Mouse (Mus musculus) intestine, postnatal 0 days (tissue): ENCODE measurements at regions not wholly inside any gene's neighbourhood (a gene's known extent, or its start where the extent isn't known, plus 50 kb on each side); places are given as distances from the start of the nearest gene placed in this dataset.

ENCODE experiments used
- ATAC-seq: fragments of 200-750 bp; cut with Nextera tagmentation; 2 replicates; pipeline ENCODE4 v1.8.0; 2017; ENCODE audit warnings: mild to moderate bottlenecking, moderate TSS enrichment, moderate library complexity
- H3K27ac ChIP-seq: fragments of 300-500 bp; sonication (generic); 2 replicates; pipeline ENCODE4 v1.5.1; 2014; ENCODE audit warnings: mild to moderate bottlenecking, low read depth, low read length, moderate library complexity
- H3K27me3 ChIP-seq: fragments of 300-500 bp; sonication (generic); replicated peaks from 2 replicates; pipeline ENCODE4 v1.6.1; 2014; ENCODE audit warnings: low read length, mixed read lengths; ENCODE audit not compliant: control insufficient read depth, insufficient read depth
- H3K36me3 ChIP-seq: fragments of 300-500 bp; sonication (generic); 2 replicates; pipeline ENCODE4 v1.6.1; 2014; ENCODE audit warnings: mild to moderate bottlenecking, moderate library complexity; ENCODE audit not compliant: control insufficient read depth, insufficient read depth
- H3K4me1 ChIP-seq: fragments of 300-500 bp; sonication (generic); replicated peaks from 2 replicates; pipeline ENCODE4 v1.6.1; 2014; ENCODE audit warnings: antibody characterized with exemption, low read length, mixed read lengths; ENCODE audit not compliant: control insufficient read depth, insufficient read depth
- H3K4me2 ChIP-seq: fragments of 300-500 bp; sonication (generic); replicated peaks from 2 replicates; pipeline ENCODE4 v1.6.1; 2014; ENCODE audit warnings: low read depth, mild to moderate bottlenecking, moderate library complexity
- H3K4me3 ChIP-seq: fragments of 300-500 bp; sonication (generic); 2 replicates; pipeline ENCODE4 v1.5.1; 2014; ENCODE audit warnings: low read depth, low read length
- H3K9ac ChIP-seq: fragments of 300-500 bp; sonication (generic); 2 replicates; pipeline ENCODE4 v1.6.1; 2014; ENCODE audit warnings: mild to moderate bottlenecking, low read depth, low read length
- H3K9me3 ChIP-seq: fragments of 300-500 bp; sonication (generic); 2 replicates; pipeline ENCODE4 v1.6.1; 2016; ENCODE audit warnings: mixed run types; ENCODE audit not compliant: control insufficient read depth
- CTCF ChIP-seq: sonication (generic); IDR thresholded peaks from 2 replicates; pipeline ENCODE4 v1.5.1; 2016; ENCODE audit warnings: low read depth, mild to moderate bottlenecking, control low read depth, antibody characterized with exemption, moderate library complexity
- WGBS: fragments of 180-500 bp; shearing (Covaris S2); extraction: QIAGEN DNeasy Blood & Tissue Kit; methylation state at CpG from one replicate; pipeline ENCODE4 v1.1.7; 2014; 5-methylcytosine and 5-hydroxymethylcytosine counted together

DNA sequence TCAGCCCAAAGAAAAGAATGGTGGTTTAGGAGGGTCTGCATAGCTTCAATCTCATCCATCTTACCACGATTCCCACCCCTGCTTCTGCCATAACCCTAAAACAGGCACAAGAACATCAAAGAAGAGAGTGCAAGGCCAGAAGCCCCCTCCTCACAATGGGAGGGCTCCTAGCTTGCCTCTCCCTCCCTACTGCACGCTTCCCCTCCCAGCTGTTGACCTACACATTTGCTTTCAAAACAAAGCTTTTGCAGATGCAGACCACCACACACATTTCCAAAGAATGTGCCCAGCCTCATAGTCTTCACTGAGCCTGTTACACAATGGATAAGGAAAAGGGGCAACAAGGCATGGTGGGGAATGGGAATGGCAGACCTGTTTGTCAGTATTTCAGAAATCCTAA is 67.9 kb upstream of the Ndn start:
- H3K4me1 ChIP-seq: no peaks in the 10 kb centered on the region
- no peak overlapping the region for H3K27ac ChIP-seq
- no peak overlapping the region for H3K9ac ChIP-seq
- H3K27me3 ChIP-seq: no peaks in the 10 kb centered on the region
- no peak overlapping the region for H3K4me3 ChIP-seq
- no peak overlapping the region for H3K4me2 ChIP-seq
- TF ChIP-seq CTCF: no peak
- H3K9me3 ChIP-seq: no peaks in the 10 kb centered on the region
- no peaks in the 10 kb centered on the region for H3K36me3 ChIP-seq
- WGBS: 59% methylated on average over 2 of the region's 2 CpGs
- no peak for ATAC-seq

- no peaks in the 10 kb centered on the region for H3K4me1 ChIP-seq
- WGBS: 73% methylated on average over 4 of the region's 4 CpGs
- H3K9ac ChIP-seq: no peak overlapping the region
- no peak overlapping the region for H3K4me3 ChIP-seq
- no peaks in the 10 kb centered on the region for H3K9me3 ChIP-seq
- H3K4me2 ChIP-seq: no peak overlapping the region
- no peak for TF ChIP-seq CTCF
- ATAC-seq: no peak
- H3K27ac ChIP-seq: no peak overlapping the region
- no peaks in the 10 kb centered on the region for H3K27me3 ChIP-seq
- no peaks in the 10 kb centered on the region for H3K36me3 ChIP-seq
These were observed 67.3 kb upstream of the Ndn start for GRCm38 (mm10) chr7:62279022-62279421.
